Mouse (Mus musculus) heart, adult 18-20 months (tissue): Measurements from ENCODE around the gene Abcg5. TPM values are rescaled to one million over a fixed set of nuclear protein-coding genes. Genes with fewer than 3 reads are reported as not detected.

Source experiments
- total RNA-seq, 2 experiments: library from RNA; stranded (reverse); gene quantifications; 2 replicates each; pipeline ENCODE4 v1.2.3; 2021

Abcg5 gene
- total RNA-seq, 2 experiments from 2014 or later = not detected

Other genes with a start within 250 kb of the Abcg5 start
- gene Thada, start 216.8 kb downstream of the Abcg5 start, total RNA-seq = 1 to 10 TPM; 7.5 to 8.7 TPM
- 1 to 10 TPM; 1.5 to 1.7 TPM for gene Plekhh2, start 171.1 kb downstream of the Abcg5 start, total RNA-seq
- 1 to 10 TPM; 2.9 to 3.2 TPM for gene Dync2li1, start 56.5 kb downstream of the Abcg5 start, total RNA-seq
- not detected for gene Abcg8, start 6.7 kb downstream of the Abcg5 start, total RNA-seq
- 100 to 1,000 TPM; 134 to 150 TPM for gene Lrpprc, start 107.8 kb upstream of the Abcg5 start, total RNA-seq